Mouse (Mus musculus) ES-E14 (cell line): ENCODE measurements at regions not wholly inside any gene's neighbourhood (a gene's known extent, or its start where the extent isn't known, plus 50 kb on each side); places are given as distances from the start of the nearest gene placed in this dataset.
A peak's percentile ranks its signal among the peaks of the same experiment; 100 is the strongest.

Experiments used
- DNase-seq: peaks from one replicate; pipeline ENCODE4 v3.0.0-alpha.2; 2013; ENCODE audit warnings: low read depth, low spot score
- H3K27ac ChIP-seq: 2 replicates; pipeline ENCODE4 v1.5.1; 2012; ENCODE audit warnings: low read depth, mild to moderate bottlenecking, low read length, moderate library complexity, mixed read lengths; ENCODE audit not compliant: poor library complexity, insufficient read depth, severe bottlenecking
- H3K36me3 ChIP-seq: 2 replicates; pipeline ENCODE4 v1.6.1; 2012; ENCODE audit warnings: mild to moderate bottlenecking, low read length, moderate library complexity, mixed read lengths; ENCODE audit not compliant: control insufficient read depth, poor library complexity, insufficient read depth, severe bottlenecking
- H3K4me1 ChIP-seq, 2 experiments: fragments of 150-350 bp in 1 of 2; sonication (generic) in 1 of 2; 2 replicates each; pipeline ENCODE4 v1.6.1; 2012; ENCODE audit warnings: low read length in 2 of 2, mild to moderate bottlenecking in 1 of 2, mixed read lengths in 1 of 2; ENCODE audit not compliant: control insufficient read depth in 2 of 2, insufficient read depth in 2 of 2, poor library complexity in 1 of 2
- H3K4me3 ChIP-seq, 2 experiments: fragments of 150-350 bp in 1 of 2; sonication (generic) in 1 of 2; 2 replicates each; pipeline ENCODE4 v1.5.1; 2012; ENCODE audit warnings: low read length in 2 of 2, low read depth in 1 of 2, mild to moderate bottlenecking in 1 of 2, mixed read lengths in 1 of 2; ENCODE audit not compliant: insufficient read depth in 1 of 2, poor library complexity in 1 of 2, severe bottlenecking in 1 of 2
- H3K9ac ChIP-seq: 2 replicates; pipeline ENCODE4 v1.6.1; 2012; ENCODE audit warnings: low read depth, mild to moderate bottlenecking, low read length, mixed read lengths; ENCODE audit not compliant: poor library complexity, insufficient read depth, severe bottlenecking
- H3K9me3 ChIP-seq: fragments of 150-350 bp; sonication (generic); 2 replicates; pipeline ENCODE4 v1.6.1; 2012; ENCODE audit warnings: low read depth, mild to moderate bottlenecking, low read length; ENCODE audit not compliant: control insufficient read depth, insufficient read depth
- CHD2 ChIP-seq: IDR thresholded peaks from 2 replicates; pipeline ENCODE4 v1.6.1; 2014; ENCODE audit warnings: mild to moderate bottlenecking, low read depth, low read length, inconsistent platforms
- HCFC1 ChIP-seq: IDR thresholded peaks from 2 replicates; pipeline ENCODE4 v1.6.1; 2012; ENCODE audit warnings: low read length, inconsistent platforms, borderline replicate concordance; ENCODE audit not compliant: insufficient read depth
- MAFK ChIP-seq: IDR thresholded peaks from 2 replicates; pipeline ENCODE4 v1.6.1; 2014; ENCODE audit warnings: mild to moderate bottlenecking, low read depth, low read length, inconsistent platforms; ENCODE audit not compliant: insufficient read depth
- ZC3H11A ChIP-seq: IDR thresholded peaks from 2 replicates; pipeline ENCODE4 v1.6.1; 2012; ENCODE audit warnings: low read depth, mild to moderate bottlenecking, inconsistent platforms, low read length, borderline replicate concordance
- ZNF384 ChIP-seq: IDR thresholded peaks from 2 replicates; pipeline ENCODE4 v1.6.1; 2012; ENCODE audit warnings: low read depth, low read length, inconsistent platforms
- in situ Hi-C, 2 experiments: fragments of 600-800 bp; cut with MboI; formaldehyde crosslinking; loops; one replicate each; pipeline ENCODE4 v1.15.1; 2025; ENCODE audit warnings: low sequenced_read_pairs in 2 of 2, inconsistent platforms in 1 of 2; ENCODE audit not compliant: unreplicated experiment in 2 of 2

DNA sequence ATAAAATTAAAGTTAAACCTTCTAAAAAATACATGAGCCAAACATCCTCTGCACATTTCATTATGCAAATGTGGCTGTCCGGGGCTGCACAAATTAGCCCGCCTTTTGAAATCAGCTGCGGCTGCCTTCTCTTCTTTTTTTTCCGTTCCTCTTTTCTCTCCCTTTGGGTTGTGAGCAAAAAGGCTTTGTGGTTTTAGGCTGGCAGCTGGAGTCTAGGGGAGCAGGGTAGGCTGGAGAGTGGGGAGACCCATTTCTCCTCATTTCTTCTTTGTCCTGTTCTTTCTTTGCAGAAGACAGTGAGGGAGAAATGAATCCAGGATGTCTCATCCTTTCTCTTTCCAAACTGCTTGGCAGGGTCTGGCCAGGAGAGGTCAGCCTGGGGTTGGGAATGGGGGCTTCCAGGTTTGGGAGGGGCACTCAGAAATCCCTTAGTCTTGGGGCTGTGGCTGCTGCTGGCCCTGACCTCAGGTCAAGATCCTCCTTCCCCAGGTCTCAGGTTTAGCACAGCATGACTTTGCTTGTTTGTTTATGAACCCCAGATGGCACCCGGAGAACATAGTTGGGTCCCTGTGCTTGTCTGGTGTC, 163.2 kb upstream of the 4931429L15Rik start:
- in situ Hi-C loops, result no loop called here
- Histone ChIP-seq H3K9me3 (no peaks in the 10 kb centered on the region), H3K4me3 (no peak overlapping the region), H3K4me1 (peaks cover 7 to 9% of the 10 kb centered on the region in 2 experiments; a peak in 3 of 4 replicates), H3K36me3 (no peaks in the 10 kb centered on the region), H3K27ac (no peak overlapping the region), H3K9ac (no peak overlapping the region)
- DNase-seq, result no peak
- TF ChIP-seq CHD2, result no peak
- TF ChIP-seq ZC3H11A, result peak; percentile 27; the same call in 1 of the 2 replicates
- TF ChIP-seq ZNF384, result no peak

DNA sequence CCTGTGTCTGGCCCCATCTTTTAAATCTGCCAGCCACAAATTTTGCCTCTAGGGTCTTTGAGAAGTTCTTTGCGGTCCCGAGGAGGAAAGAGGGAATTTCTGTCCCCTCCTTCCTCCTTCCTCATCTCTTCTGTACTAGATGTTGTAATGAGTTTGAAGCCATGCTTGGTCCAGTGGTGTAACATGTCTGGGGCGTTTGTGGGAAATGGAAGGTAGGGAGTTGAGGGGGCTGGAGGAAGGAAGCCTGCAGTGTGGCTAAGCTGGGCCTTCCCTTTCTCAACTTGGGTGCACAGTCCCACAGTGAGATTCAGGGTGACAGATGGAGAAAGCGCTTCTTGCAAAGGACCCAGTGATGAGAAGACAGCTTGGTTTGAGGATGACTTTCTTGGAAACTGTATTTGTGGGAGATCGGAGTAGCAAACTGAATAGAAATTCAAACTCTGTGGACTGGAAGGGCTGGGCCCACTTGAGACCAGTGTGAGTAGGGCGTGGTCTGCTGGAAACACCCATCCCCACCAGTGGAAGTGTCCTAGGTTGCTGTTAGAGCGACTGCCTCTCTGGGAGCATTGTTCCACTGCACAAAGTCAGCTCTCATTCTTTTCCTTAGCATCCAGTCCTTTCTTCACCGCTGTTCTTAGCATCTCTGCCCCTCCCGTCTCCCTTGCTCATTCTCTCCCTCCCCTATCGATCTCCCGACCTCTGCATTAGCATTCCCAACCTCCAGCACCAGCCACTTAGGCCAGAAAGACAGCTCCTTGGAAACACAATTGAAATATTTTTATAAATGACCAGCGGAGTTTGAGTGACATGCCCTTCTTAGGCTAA, 162.5 kb upstream of the 4931429L15Rik start:
- no peak for DNase-seq
- Histone ChIP-seq H3K9me3 (no peaks in the 10 kb centered on the region), H3K36me3 (no peaks in the 10 kb centered on the region), H3K9ac (no peak overlapping the region), H3K4me3 (no peak overlapping the region), H3K4me1 (peaks cover 7 to 9% of the 10 kb centered on the region in 2 experiments; a peak in 3 of 4 replicates), H3K27ac (no peak overlapping the region)
- no peak for TF ChIP-seq ZC3H11A
- in situ Hi-C loops, result no loop called here

DNA sequence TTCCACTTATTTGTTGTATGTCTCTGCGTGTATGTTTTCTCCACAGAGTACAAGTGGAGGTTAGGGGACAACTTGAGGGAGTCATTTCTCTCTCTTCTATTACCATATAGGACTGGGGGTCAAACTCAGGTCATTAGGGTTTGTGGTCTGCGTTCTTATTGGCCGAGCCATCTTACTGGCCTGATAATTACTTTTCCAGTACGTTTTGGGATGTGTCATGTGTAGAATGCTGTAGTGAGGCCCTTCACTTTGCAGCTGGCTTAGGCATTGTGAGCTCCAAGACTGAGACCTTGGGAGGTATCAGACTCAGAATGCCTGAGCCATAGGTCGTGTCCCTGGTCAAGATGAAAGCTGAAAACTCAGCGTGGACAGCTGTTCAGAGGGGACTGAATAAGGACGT, 161.7 kb upstream of the 4931429L15Rik start:
- DNase-seq, result no peak
- Histone ChIP-seq H3K27ac (no peak overlapping the region), H3K36me3 (no peaks in the 10 kb centered on the region), H3K9ac (no peak overlapping the region), H3K4me1 (peaks cover 7 to 9% of the 10 kb centered on the region in 2 experiments; a peak in 3 of 4 replicates), H3K4me3 (no peak overlapping the region), H3K9me3 (no peaks in the 10 kb centered on the region)
- in situ Hi-C loops, result no loop called here
- no peak for TF ChIP-seq MAFK
- no peak for TF ChIP-seq HCFC1

DNA sequence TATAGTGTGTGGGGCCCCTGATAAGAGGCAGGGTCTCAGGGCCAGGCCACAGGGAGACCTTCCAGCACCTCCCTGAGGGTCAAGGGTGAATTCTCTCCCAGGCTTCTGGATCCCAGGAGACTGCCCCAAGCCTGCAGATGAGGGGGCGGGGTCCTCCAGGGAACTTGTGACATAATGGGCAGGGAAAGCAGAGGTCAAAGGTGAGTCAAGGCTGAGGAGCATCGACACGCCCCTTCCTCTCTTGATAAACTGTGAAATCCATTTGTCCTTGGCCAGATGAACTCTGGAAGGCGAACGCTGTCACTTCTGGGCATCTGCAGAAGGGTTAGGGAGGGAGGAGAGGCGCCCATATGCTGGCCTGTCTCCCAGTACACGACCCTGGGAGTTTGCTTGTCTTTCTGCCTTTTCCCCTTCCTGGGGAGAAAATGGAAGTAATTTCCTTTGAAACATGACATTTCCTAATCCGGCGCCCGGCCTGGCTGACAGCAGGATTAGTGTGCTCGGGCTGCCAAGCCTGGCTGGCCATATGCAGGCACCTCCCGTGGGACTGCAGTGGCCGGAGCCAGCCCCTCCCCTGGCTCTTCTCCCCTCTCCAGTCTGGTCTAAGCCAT, 160.4 kb upstream of the 4931429L15Rik start:
- Histone ChIP-seq H3K27ac (no peak overlapping the region; the same call in 1 of the 2 replicates), H3K4me1 (peaks cover 7 to 9% of the 10 kb centered on the region in 2 experiments; a peak in 3 of 4 replicates), H3K36me3 (no peaks in the 10 kb centered on the region), H3K9ac (no peak overlapping the region), H3K9me3 (no peaks in the 10 kb centered on the region), H3K4me3 (no peak overlapping the region)
- in situ Hi-C loops, result no loop called here
- no peak for TF ChIP-seq CHD2
- DNase-seq, result peak; percentile 82

DNA sequence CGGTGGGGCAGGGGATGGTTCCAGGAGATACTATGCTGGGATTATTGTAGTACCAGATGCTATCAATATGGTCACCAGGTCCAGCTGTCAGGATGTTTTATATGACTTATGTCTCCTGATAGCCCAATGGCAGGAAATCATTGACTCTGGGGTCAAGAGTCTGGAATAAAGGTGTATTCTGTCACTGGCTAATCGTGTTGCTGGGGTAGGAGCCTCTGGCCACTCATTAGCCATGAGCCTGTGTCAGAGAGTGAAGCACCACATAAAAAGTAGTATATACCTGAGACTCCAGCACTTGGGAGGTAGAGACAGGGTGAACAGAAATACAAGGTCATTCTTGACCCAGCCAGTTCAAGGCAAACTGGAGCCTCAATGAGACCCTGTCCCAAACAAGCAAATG, 158.8 kb upstream of the 4931429L15Rik start:
- in situ Hi-C loops, result no loop called here
- H3K4me3 ChIP-seq, result no peak overlapping the region
- no peak for TF ChIP-seq MAFK
- TF ChIP-seq ZNF384, result no peak
- TF ChIP-seq HCFC1, result no peak
- no peak for TF ChIP-seq CHD2
- no peak for TF ChIP-seq ZC3H11A
- peaks cover 7 to 9% of the 10 kb centered on the region in 2 experiments; a peak in 3 of 4 replicates for H3K4me1 ChIP-seq
- no peaks in the 10 kb centered on the region for H3K9me3 ChIP-seq
- DNase-seq, result no peak
- no peak overlapping the region for H3K27ac ChIP-seq
- no peak overlapping the region for H3K9ac ChIP-seq
- no peaks in the 10 kb centered on the region for H3K36me3 ChIP-seq
